Mouse (Mus musculus) stomach, embryonic 15.5 days (tissue): ENCODE measurements at regions not wholly inside any gene's neighbourhood (a gene's known extent, or its start where the extent isn't known, plus 50 kb on each side); places are given as distances from the start of the nearest gene placed in this dataset.

Source experiments
- ATAC-seq: fragments of 200-750 bp; cut with Nextera tagmentation; 2 replicates; pipeline ENCODE4 v1.8.0; 2017; ENCODE audit warnings: low read depth, moderate number of reproducible peaks, moderate TSS enrichment; ENCODE audit not compliant: insufficient read depth, low FRiP score
- H3K27ac ChIP-seq: fragments of 300-500 bp; sonication (generic); 2 replicates; pipeline ENCODE4 v1.5.1; 2015; ENCODE audit warnings: mild to moderate bottlenecking, inconsistent platforms
- H3K27me3 ChIP-seq: fragments of 300-500 bp; sonication (generic); replicated peaks from 2 replicates; pipeline ENCODE4 v1.6.1; 2015; ENCODE audit warnings: inconsistent platforms
- H3K36me3 ChIP-seq: fragments of 300-500 bp; sonication (generic); 2 replicates; pipeline ENCODE4 v1.6.1; 2015; ENCODE audit warnings: inconsistent platforms
- H3K4me1 ChIP-seq: fragments of 300-500 bp; sonication (generic); 2 replicates; pipeline ENCODE4 v1.6.1; 2015; ENCODE audit warnings: inconsistent platforms
- H3K4me2 ChIP-seq: fragments of 300-500 bp; sonication (generic); 2 replicates; pipeline ENCODE4 v1.6.1; 2015; ENCODE audit warnings: mild to moderate bottlenecking, inconsistent platforms
- H3K4me3 ChIP-seq: fragments of 300-500 bp; sonication (generic); replicated peaks from 2 replicates; pipeline ENCODE4 v1.5.1; 2015; ENCODE audit warnings: inconsistent platforms
- H3K9ac ChIP-seq: fragments of 300-500 bp; sonication (generic); 2 replicates; pipeline ENCODE4 v1.6.1; 2015; ENCODE audit warnings: inconsistent platforms
- H3K9me3 ChIP-seq: fragments of 300-500 bp; sonication (generic); 2 replicates; pipeline ENCODE4 v1.6.1; 2016; ENCODE audit warnings: inconsistent platforms
- WGBS: fragments of 180-500 bp; shearing (Covaris S2); methylation state at CpG from one replicate; pipeline ENCODE4 v1.1.7; 2015; 5-methylcytosine and 5-hydroxymethylcytosine counted together

- H3K4me1 ChIP-seq, result no peaks in the 10 kb centered on the region
- no peak overlapping the region for H3K4me2 ChIP-seq
- H3K27ac ChIP-seq, result no peak overlapping the region
- no peaks in the 10 kb centered on the region for H3K9me3 ChIP-seq
- 36% methylated on average over 5 of the region's 5 CpGs for WGBS
- H3K4me3 ChIP-seq, result no peak overlapping the region
- ATAC-seq, result no peak
- no peaks in the 10 kb centered on the region for H3K27me3 ChIP-seq
- no peak overlapping the region for H3K9ac ChIP-seq
- no peaks in the 10 kb centered on the region for H3K36me3 ChIP-seq
These were observed 88.5 kb downstream of the Irx1 start for GRCm38 (mm10) chr13:71874986-71875385.

- H3K9me3 ChIP-seq, result no peaks in the 10 kb centered on the region
- H3K4me1 ChIP-seq, result no peaks in the 10 kb centered on the region
- H3K36me3 ChIP-seq, result no peaks in the 10 kb centered on the region
- no peak overlapping the region for H3K9ac ChIP-seq
- WGBS, result 70% methylated on average over 6 of the region's 6 CpGs
- H3K27me3 ChIP-seq, result no peaks in the 10 kb centered on the region
- H3K27ac ChIP-seq, result no peak overlapping the region
- H3K4me2 ChIP-seq, result no peak overlapping the region
- no peak for ATAC-seq
- H3K4me3 ChIP-seq, result no peak overlapping the region
These were observed 94.8 kb downstream of the Irx1 start for GRCm38 (mm10) chr13:71868763-71869162.

- WGBS, result 70% methylated on average over 7 of the region's 7 CpGs
- no peaks in the 10 kb centered on the region for H3K9me3 ChIP-seq
- H3K27ac ChIP-seq, result no peak overlapping the region
- no peak overlapping the region for H3K4me2 ChIP-seq
- no peaks in the 10 kb centered on the region for H3K27me3 ChIP-seq
- no peak overlapping the region for H3K4me3 ChIP-seq
- no peak overlapping the region for H3K9ac ChIP-seq
- H3K4me1 ChIP-seq, result no peaks in the 10 kb centered on the region
- no peak for ATAC-seq
- no peaks in the 10 kb centered on the region for H3K36me3 ChIP-seq
These were observed 110.0 kb downstream of the Irx1 start for GRCm38 (mm10) chr13:71853426-71854025.

- H3K27me3 ChIP-seq, result no peaks in the 10 kb centered on the region
- 70% methylated on average over 16 of the region's 16 CpGs for whole genome bisulfite sequencing
- H3K36me3 ChIP-seq, result no peaks in the 10 kb centered on the region
- H3K9me3 ChIP-seq, result no peaks in the 10 kb centered on the region
- H3K4me2 ChIP-seq, result no peak overlapping the region
- no peak overlapping the region for H3K27ac ChIP-seq
- no peaks in the 10 kb centered on the region for H3K4me1 ChIP-seq
- no peak overlapping the region for H3K4me3 ChIP-seq
- H3K9ac ChIP-seq, result no peak overlapping the region
- ATAC-seq, result no peak
These were observed 159.2 kb downstream of the Irx1 start for GRCm38 (mm10) chr13:71804032-71804958.

- H3K9me3 ChIP-seq, result no peaks in the 10 kb centered on the region
- 75% methylated on average over 6 of the region's 6 CpGs for WGBS
- no peaks in the 10 kb centered on the region for H3K36me3 ChIP-seq
- no peaks in the 10 kb centered on the region for H3K4me1 ChIP-seq
- H3K9ac ChIP-seq, result no peak overlapping the region
- no peak overlapping the region for H3K27ac ChIP-seq
- no peak for ATAC-seq
- no peaks in the 10 kb centered on the region for H3K27me3 ChIP-seq
- no peak overlapping the region for H3K4me3 ChIP-seq
- no peak overlapping the region for H3K4me2 ChIP-seq
These were observed 165.2 kb downstream of the Irx1 start for GRCm38 (mm10) chr13:71798288-71798687.

GRCm38 (mm10) chr13:71784740-71785139 lies 178.8 kb downstream of the Irx1 start:
- Histone ChIP-seq H3K9me3 (no peaks in the 10 kb centered on the region), H3K4me1 (no peaks in the 10 kb centered on the region), H3K4me2 (no peak overlapping the region), H3K36me3 (no peaks in the 10 kb centered on the region), H3K4me3 (no peak overlapping the region), H3K27ac (no peak overlapping the region), H3K9ac (no peak overlapping the region), H3K27me3 (no peaks in the 10 kb centered on the region)
- ATAC-seq, result no peak
- 23% methylated on average over 10 of the region's 10 CpGs for WGBS

- no peak overlapping the region for H3K27ac ChIP-seq
- no peaks in the 10 kb centered on the region for H3K4me1 ChIP-seq
- no peaks in the 10 kb centered on the region for H3K27me3 ChIP-seq
- no peak overlapping the region for H3K9ac ChIP-seq
- H3K9me3 ChIP-seq, result no peaks in the 10 kb centered on the region
- H3K36me3 ChIP-seq, result no peaks in the 10 kb centered on the region
- ATAC-seq, result no peak
- no peak overlapping the region for H3K4me3 ChIP-seq
- 70% methylated on average over 11 of the region's 11 CpGs for WGBS
- H3K4me2 ChIP-seq, result no peak overlapping the region
These were observed 216.2 kb downstream of the Irx1 start for GRCm38 (mm10) chr13:71747003-71747965.

GRCm38 (mm10) chr13:71746534-71746933 lies 217.0 kb downstream of the Irx1 start:
- no peak overlapping the region for H3K4me3 ChIP-seq
- H3K4me2 ChIP-seq, result no peak overlapping the region
- H3K9ac ChIP-seq, result no peak overlapping the region
- no peaks in the 10 kb centered on the region for H3K27me3 ChIP-seq
- no peak for ATAC-seq
- WGBS, result 50% methylated on average over 3 of the region's 3 CpGs
- no peaks in the 10 kb centered on the region for H3K9me3 ChIP-seq
- H3K36me3 ChIP-seq, result no peaks in the 10 kb centered on the region
- H3K27ac ChIP-seq, result no peak overlapping the region
- no peaks in the 10 kb centered on the region for H3K4me1 ChIP-seq

GRCm38 (mm10) chr13:71736821-71737345 lies 226.6 kb downstream of the Irx1 start:
- no peaks in the 10 kb centered on the region for H3K36me3 ChIP-seq
- no peaks in the 10 kb centered on the region for H3K9me3 ChIP-seq
- no peak overlapping the region for H3K4me2 ChIP-seq
- H3K27ac ChIP-seq, result no peak overlapping the region
- no peak overlapping the region for H3K4me3 ChIP-seq
- ATAC-seq, result no peak
- 59% methylated on average over 8 of the region's 8 CpGs for WGBS
- no peaks in the 10 kb centered on the region for H3K27me3 ChIP-seq
- H3K4me1 ChIP-seq, result no peaks in the 10 kb centered on the region
- H3K9ac ChIP-seq, result no peak overlapping the region

- no peak overlapping the region for H3K4me3 ChIP-seq
- no peaks in the 10 kb centered on the region for H3K27me3 ChIP-seq
- no peak overlapping the region for H3K27ac ChIP-seq
- no peaks in the 10 kb centered on the region for H3K9me3 ChIP-seq
- no peaks in the 10 kb centered on the region for H3K4me1 ChIP-seq
- H3K9ac ChIP-seq, result no peak overlapping the region
- no peak for ATAC-seq
- no peak overlapping the region for H3K4me2 ChIP-seq
- WGBS, result 34% methylated on average over 12 of the region's 12 CpGs
- H3K36me3 ChIP-seq, result no peaks in the 10 kb centered on the region
These were observed 229.3 kb downstream of the Irx1 start for GRCm38 (mm10) chr13:71734261-71734660.

GRCm38 (mm10) chr13:71733360-71733759 lies 230.2 kb downstream of the Irx1 start:
- no peaks in the 10 kb centered on the region for H3K9me3 ChIP-seq
- ATAC-seq, result no peak
- WGBS, result 70% methylated on average over 5 of the region's 5 CpGs
- no peak overlapping the region for H3K4me2 ChIP-seq
- no peak overlapping the region for H3K9ac ChIP-seq
- H3K4me3 ChIP-seq, result no peak overlapping the region
- H3K36me3 ChIP-seq, result no peaks in the 10 kb centered on the region
- no peak overlapping the region for H3K27ac ChIP-seq
- no peaks in the 10 kb centered on the region for H3K27me3 ChIP-seq
- no peaks in the 10 kb centered on the region for H3K4me1 ChIP-seq
